ENCODE assay signal across 9 mouse cellular contexts in the genomic region with DNA sequence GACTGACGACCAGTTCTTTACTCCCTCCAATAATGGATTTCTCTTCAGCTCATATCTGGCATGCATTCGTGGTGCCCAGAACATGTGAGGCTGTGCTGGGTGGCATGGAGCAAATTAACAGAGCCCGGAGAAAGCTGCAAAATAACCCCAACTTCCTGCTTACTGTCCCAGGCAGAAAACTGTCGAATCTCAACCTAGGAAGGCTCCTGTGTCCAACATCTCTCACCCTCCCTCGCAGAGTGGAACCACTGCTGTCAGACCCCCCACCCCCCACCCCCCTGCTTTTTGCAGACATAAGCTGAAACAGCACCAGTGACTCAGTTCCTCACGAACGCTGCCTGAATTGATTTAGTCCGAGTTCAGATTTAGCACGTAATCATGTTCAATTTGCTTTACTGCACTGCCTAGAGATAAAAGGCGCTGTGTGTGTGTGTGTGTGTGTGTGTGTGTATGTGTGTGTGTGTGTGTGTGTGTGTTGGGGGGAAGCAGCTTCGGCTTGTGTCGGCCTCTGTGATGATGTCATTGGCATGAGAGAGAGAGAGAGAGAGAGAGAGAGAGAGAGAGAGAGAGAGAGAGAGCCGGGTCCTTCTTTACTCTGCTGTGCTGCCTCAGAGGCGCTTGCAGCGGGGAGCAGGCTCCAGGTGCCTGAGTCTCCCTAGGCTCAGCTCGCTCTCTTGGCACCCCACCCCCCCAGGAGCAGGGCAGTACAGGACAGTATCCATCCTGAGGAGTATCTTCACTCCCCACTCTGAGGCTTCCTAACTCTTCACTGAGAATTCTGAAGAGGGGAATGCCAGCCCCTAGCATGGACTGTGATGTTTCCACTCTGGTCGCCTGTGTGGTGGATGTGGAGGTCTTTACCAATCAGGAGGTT.
DNase-seq lines count a peak whose midpoint lies in the region; ATAC-seq lines count a peak whose summit lies in the region.
"Had no signal": no experiment of that assay in that cellular context is flagged by ENCODE, and none has a peak within 500 bp of the region (broad histone marks: within the 10 kb centered on the region; RNA-seq: fewer than 3 reads in every experiment).

No protein-coding gene starts in this region.

- H3K4me2 ChIP-seq in heart, embryonic 12.5 days = peak overlapping the region; percentile 54
- H3K4me2 ChIP-seq in forebrain, embryonic 12.5 days = peak overlapping the region; percentile 49
- H3K4me2 ChIP-seq in neural tube, embryonic 12.5 days (replicated peaks) = peak overlapping the region; percentile 52

- H3K4me3 ChIP-seq in heart, embryonic 12.5 days = peak overlapping the region; percentile 26
- H3K4me3 ChIP-seq in forebrain, embryonic 12.5 days (replicated peaks) = peak overlapping the region; percentile 25
- peak overlapping the region; percentile 11; the same call in 1 of the 2 replicates for H3K4me3 ChIP-seq in neural tube, embryonic 12.5 days

- WGBS in heart, embryonic 12.5 days = 28% methylated on average over 17 of the region's 17 CpGs
- WGBS in forebrain, embryonic 12.5 days = 33% methylated on average over 15 of the region's 17 CpGs
- 36% methylated on average over 16 of the region's 17 CpGs for WGBS in neural tube, embryonic 12.5 days

- intact Hi-C loops in heart, postnatal 14 days (cut with DNase I) = no loop called here

- peak overlapping the region; percentile 31; the same call in 1 of the 2 replicates for H3K9ac ChIP-seq in heart, embryonic 12.5 days
- H3K9ac ChIP-seq in forebrain, embryonic 12.5 days = peak overlapping the region; percentile 30; the same call in 1 of the 2 replicates
- peak overlapping the region; percentile 47 for H3K9ac ChIP-seq in neural tube, embryonic 12.5 days

- no peaks in the 10 kb centered on the region for H3K9me3 ChIP-seq in heart, embryonic 12.5 days (replicated peaks)
- no peaks in the 10 kb centered on the region for H3K9me3 ChIP-seq in forebrain, embryonic 12.5 days
- H3K9me3 ChIP-seq in neural tube, embryonic 12.5 days = no peaks in the 10 kb centered on the region

- H3K27ac ChIP-seq in heart, embryonic 12.5 days (ENCODE audit: poor library complexity, severe bottlenecking) = peak overlapping the region; percentile 23
- peak overlapping the region; percentile 84 for H3K27ac ChIP-seq in forebrain, embryonic 12.5 days
- H3K27ac ChIP-seq in neural tube, embryonic 12.5 days = peak overlapping the region; percentile 75

- H3K27me3 ChIP-seq in heart, embryonic 12.5 days (replicated peaks) = no peaks in the 10 kb centered on the region
- no peaks in the 10 kb centered on the region for H3K27me3 ChIP-seq in forebrain, embryonic 12.5 days
- no peaks in the 10 kb centered on the region for H3K27me3 ChIP-seq in neural tube, embryonic 12.5 days (replicated peaks)

- ATAC-seq in heart, embryonic 12.5 days (ENCODE audit: insufficient number of reproducible peaks, low FRiP score) = peak; percentile 63; the same call in 1 of the 2 replicates
- ATAC-seq in cerebellum, adult (ENCODE audit: insufficient number of reproducible peaks, low FRiP score, low TSS enrichment) = peak; percentile 81
- peak; percentile 82 for ATAC-seq in forebrain, embryonic 12.5 days (ENCODE audit: low FRiP score)
- ATAC-seq in neural tube, embryonic 12.5 days (ENCODE audit: low FRiP score, low read depth) = peak; percentile 78
- no peak for ATAC-seq in CD4-positive, CD25-positive, alpha-beta regulatory T cell, adult 4 months

- peaks cover 20% of the 10 kb centered on the region for H3K4me1 ChIP-seq in heart, embryonic 12.5 days (replicated peaks)
- peaks cover 27% of the 10 kb centered on the region for H3K4me1 ChIP-seq in forebrain, embryonic 12.5 days
- H3K4me1 ChIP-seq in neural tube, embryonic 12.5 days = peaks cover 15% of the 10 kb centered on the region

- DNase-seq in heart, postnatal 14 days = no peak
- peak; percentile 26 to 42 for DNase-seq in layer of hippocampus, postnatal 10 days (ENCODE audit: low spot score in 2 of 2)
- no peak for DNase-seq in urinary bladder, postnatal 36 days (ENCODE audit: low spot score in 2 of 2)

- H3K36me3 ChIP-seq in heart, embryonic 12.5 days = no peaks in the 10 kb centered on the region
- no peaks in the 10 kb centered on the region for H3K36me3 ChIP-seq in forebrain, embryonic 12.5 days (replicated peaks)
- no peaks in the 10 kb centered on the region for H3K36me3 ChIP-seq in neural tube, embryonic 12.5 days
- H3K36me3 ChIP-seq: G1E had no signal

Comparison
In these comparisons a context has a peak if more than half of its experiments do, and no peak if none do; other contexts are left out.
1. H3K27ac ChIP-seq: peak in every context shown above with its lines; median percentile 84 in forebrain, embryonic 12.5 days; 75 in neural tube, embryonic 12.5 days; 23 in heart, embryonic 12.5 days.
2. DNase-seq: peak in layer of hippocampus, postnatal 10 days (2 of 2); none in heart, postnatal 14 days (0 of 2) and urinary bladder, postnatal 36 days (0 of 2).
3. Peak in every context shown above with its lines, with median percentiles within 50 percentile points of each other: H3K4me2 ChIP-seq, H3K4me3 ChIP-seq and H3K9ac ChIP-seq.